Mouse (Mus musculus) lung, adult 2 months (tissue): ENCODE results near the gene Pou2f1.

Experiments used
- CTCF ChIP-seq: fragments of 200-500 bp; IDR thresholded peaks from 2 replicates; pipeline ENCODE4 v1.5.1; 2011; ENCODE audit warnings: mild to moderate bottlenecking, low read length, control low read depth; ENCODE audit not compliant: insufficient read depth
- POLR2A ChIP-seq: fragments of 200-500 bp; IDR thresholded peaks from 2 replicates; pipeline ENCODE4 v1.6.1; 2011; ENCODE audit warnings: low read depth, mild to moderate bottlenecking, control low read depth, low read length, borderline replicate concordance; ENCODE audit errors: extremely low read depth

DNA sequence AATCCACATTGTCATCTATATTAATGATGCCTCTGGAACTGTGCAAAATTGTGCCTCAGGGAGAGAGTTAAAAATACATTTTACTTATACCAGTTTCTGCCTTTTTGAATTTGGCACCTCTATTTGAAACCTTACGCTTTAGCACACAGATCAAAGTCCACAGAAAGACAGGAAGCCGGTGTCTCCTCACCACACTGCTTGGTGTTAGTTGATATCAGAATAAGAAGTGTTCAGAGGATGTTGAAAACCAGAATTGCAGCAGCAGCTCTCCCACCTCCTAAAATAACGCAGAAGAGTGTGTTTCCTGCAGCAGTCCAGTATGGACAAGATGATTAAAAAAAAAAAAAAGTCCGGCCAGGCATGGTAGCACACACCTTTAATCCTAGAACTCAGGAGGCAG, 13.8 kb upstream of the Pou2f1 start:
- TF ChIP-seq POLR2A: no peak
- TF ChIP-seq CTCF: no peak
